Mouse (Mus musculus): ENCODE data around the gene Lca5.

Lca5 gene

GRCm38 (mm10) chr9:83349905-83350304 is 91.0 kb downstream of the Lca5 start:
- in situ Hi-C loops (cut with MboI; ENCODE audit: low pct_unique_long_range_greater_than_20kb in 1 of 2, low sequenced_read_pairs in 2 of 2, unreplicated experiment in 1 of 2), result loop anchor here in 1 of 2 experiments (25.0 kb wide), 1 partner anchor 363 kb away; the partner anchor contains the start of gene Phip

GRCm38 (mm10) chr9:83349504-83349903 is 91.4 kb downstream of the Lca5 start:
- in situ Hi-C loops (cut with MboI; ENCODE audit: low pct_unique_long_range_greater_than_20kb in 1 of 2, low sequenced_read_pairs in 2 of 2, unreplicated experiment in 1 of 2), result no loop called here

GRCm38 (mm10) chr9:83347521-83347920 is 93.4 kb downstream of the Lca5 start:
- in situ Hi-C loops (cut with MboI; ENCODE audit: low pct_unique_long_range_greater_than_20kb in 1 of 2, low sequenced_read_pairs in 2 of 2, unreplicated experiment in 1 of 2), result no loop called here

- in situ Hi-C loops (cut with MboI; ENCODE audit: low pct_unique_long_range_greater_than_20kb in 1 of 2, low sequenced_read_pairs in 2 of 2, unreplicated experiment in 1 of 2), result no loop called here
Measured at GRCm38 (mm10) chr9:83342491-83343370, 98.2 kb downstream of the Lca5 start.
